Comparison of ENCODE assay signal across 8 mouse cellular contexts in the genomic region with DNA sequence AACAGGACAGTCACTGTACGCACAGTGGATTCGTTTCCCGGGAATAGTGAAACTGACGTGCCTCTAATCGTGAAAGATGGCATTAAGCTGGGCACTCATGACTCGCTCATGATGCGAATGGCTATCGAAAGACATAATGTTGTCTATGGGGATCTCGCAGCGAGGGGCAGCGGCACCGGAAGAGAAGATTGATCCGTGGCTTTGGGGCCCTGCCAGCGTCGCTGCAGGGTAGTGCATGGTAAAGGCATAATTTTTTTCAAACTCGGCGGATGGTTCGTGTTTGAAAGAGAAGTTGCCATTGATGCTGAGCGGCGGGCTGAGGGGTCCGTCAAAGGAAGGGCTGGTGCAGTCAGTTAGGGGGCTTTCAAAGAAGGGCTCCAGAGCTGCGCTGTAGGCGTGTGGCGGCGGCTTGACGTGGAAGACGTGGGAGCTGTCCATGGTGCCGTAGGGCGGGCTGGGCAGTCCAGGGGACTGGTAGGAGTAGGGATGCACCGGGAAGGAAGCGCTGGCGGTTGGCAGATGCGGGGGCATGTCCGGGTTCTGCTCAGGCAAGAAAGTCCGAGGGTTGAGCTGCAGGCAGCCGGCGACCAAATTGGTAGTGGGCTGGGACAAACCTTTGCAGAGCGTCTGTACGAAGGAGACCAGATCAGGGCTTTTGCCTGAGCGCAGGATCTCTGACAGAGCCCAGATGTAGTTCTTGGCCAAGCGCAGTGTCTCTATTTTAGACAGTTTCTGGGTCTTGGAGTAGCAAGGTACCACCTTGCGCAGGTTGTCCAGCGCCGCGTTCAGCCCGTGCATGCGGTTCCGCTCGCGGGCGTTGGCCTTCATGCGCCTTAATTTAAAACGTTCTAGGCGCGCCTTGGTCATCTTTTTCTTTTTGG. TPM values are rescaled to one million over a fixed set of nuclear protein-coding genes. Genes with fewer than 3 reads are reported as not detected.
DNase-seq lines count a peak whose midpoint lies in the region; ATAC-seq and TF ChIP-seq lines count a peak whose summit lies in the region.

No protein-coding gene starts in this region.

- no peak overlapping the region for H3K4me3 ChIP-seq in MEL (ENCODE audit: control insufficient read depth in 1 of 2, insufficient read depth in 1 of 2, low read depth in 2 of 2, low read length in 2 of 2)
- H3K4me3 ChIP-seq in forebrain, embryonic 11.5 days (ENCODE audit: low read depth, low read length) = peak overlapping the region; percentile 28
- H3K4me3 ChIP-seq in lung, postnatal 0 days (ENCODE audit: low read depth, low read length) = peak overlapping the region; percentile 30

- no peaks in the 10 kb centered on the region for H3K36me3 ChIP-seq in MEL (ENCODE audit: control insufficient read depth in 1 of 2, insufficient read depth in 2 of 2, low read length in 2 of 2)
- H3K36me3 ChIP-seq in forebrain, embryonic 11.5 days (ENCODE audit: control insufficient read depth, insufficient read depth, low read length) = no peaks in the 10 kb centered on the region
- no peaks in the 10 kb centered on the region for H3K36me3 ChIP-seq in lung, postnatal 0 days (ENCODE audit: insufficient read depth, low read length)

- WGBS in forebrain, embryonic 11.5 days = 1% methylated on average over 55 of the region's 55 CpGs
- 3% methylated on average over 55 of the region's 55 CpGs for WGBS in lung, postnatal 0 days

- no peak overlapping the region for H3K9ac ChIP-seq in MEL (ENCODE audit: control insufficient read depth, low read depth, low read length, poor library complexity, severe bottlenecking)
- peak overlapping the region; percentile 55 for H3K9ac ChIP-seq in forebrain, embryonic 11.5 days (ENCODE audit: low read length)
- no peak overlapping the region for H3K9ac ChIP-seq in lung, postnatal 0 days (replicated peaks; ENCODE audit: low read depth)

- H3K27me3 ChIP-seq in MEL (ENCODE audit: control insufficient read depth in 1 of 2, insufficient read depth in 2 of 2, low read length in 2 of 2) = peaks cover 0 to 2% of the 10 kb centered on the region in 2 experiments; a peak in 1 of 4 replicates
- H3K27me3 ChIP-seq in forebrain, embryonic 11.5 days (ENCODE audit: control insufficient read depth, insufficient read depth, low read length) = peaks cover 50% of the 10 kb centered on the region
- peaks cover 49% of the 10 kb centered on the region for H3K27me3 ChIP-seq in lung, postnatal 0 days (replicated peaks; ENCODE audit: insufficient read depth, low read length)

- no peak for TF ChIP-seq EP300 in MEL (IDR thresholded peaks at IDR 0.05; ENCODE audit: low read depth in 1 of 2, low read length in 2 of 2)
- TF ChIP-seq EP300 in lung, postnatal 0 days (IDR thresholded peaks at IDR 0.05) = no peak

- H3K79me2 ChIP-seq in MEL (ENCODE audit: control insufficient read depth, insufficient read depth, low read length, poor library complexity) = no peaks in the 10 kb centered on the region

- peak; percentile 51 for ATAC-seq in forebrain, embryonic 11.5 days (replicated peaks; ENCODE audit: low FRiP score)
- peak; percentile 80 for ATAC-seq in lung, postnatal 0 days

- no peaks in the 10 kb centered on the region for H3K4me1 ChIP-seq in MEL (ENCODE audit: control insufficient read depth in 1 of 2, insufficient read depth in 2 of 2, low read length in 2 of 2)
- peaks cover 11% of the 10 kb centered on the region for H3K4me1 ChIP-seq in forebrain, embryonic 11.5 days (replicated peaks; ENCODE audit: control insufficient read depth, insufficient read depth, low read length)
- H3K4me1 ChIP-seq in lung, postnatal 0 days (ENCODE audit: insufficient read depth, low read depth, low read length) = no peaks in the 10 kb centered on the region

- no peak for TF ChIP-seq RAD21 in MEL (IDR thresholded peaks at IDR 0.05; ENCODE audit: low read depth, low read length)

- H3K27ac ChIP-seq in MEL (ENCODE audit: control insufficient read depth, low read depth, low read length) = no peak overlapping the region
- H3K27ac ChIP-seq in forebrain, embryonic 11.5 days (ENCODE audit: low read depth, low read length) = peak overlapping the region; percentile 53
- H3K27ac ChIP-seq in lung, postnatal 0 days (ENCODE audit: low read length) = no peak overlapping the region

- TF ChIP-seq CTCF in MEL (IDR thresholded peaks at IDR 0.05 in 2 of 3, conservative IDR thresholded peaks at IDR 0.05 in 1 of 3; ENCODE audit: control insufficient read depth in 1 of 3, insufficient read depth in 1 of 3, low read depth in 2 of 3, low read length in 3 of 3, poor library complexity in 1 of 3, severe bottlenecking in 1 of 3) = no peak
- TF ChIP-seq CTCF in lung, postnatal 0 days (IDR thresholded peaks at IDR 0.05) = no peak

- peak; percentile 33 for DNase-seq in MEL (ENCODE audit: low read depth, low spot score)
- DNase-seq in c-Kit-positive CD71-positive TER-119-negative erythroid progenitor cells, embryonic 14.5 days (ENCODE audit: low read depth) = peak; percentile 32
- peak; percentile 91 for DNase-seq in forebrain, embryonic 11.5 days (ENCODE audit: low spot score)
- DNase-seq in heart, postnatal 4 days = peak; percentile 90
- DNase-seq in layer of hippocampus, postnatal 14 days (ENCODE audit: low spot score in 2 of 2) = peak; percentile 53 to 68
- peak; percentile 83 for DNase-seq in lung, postnatal 0 days (ENCODE audit: low spot score)
- peak; percentile 62 for DNase-seq in ovary, postnatal 10 days (ENCODE audit: low spot score)
- DNase-seq in urinary bladder, postnatal 10 days (ENCODE audit: low spot score) = peak; percentile 21

- TF ChIP-seq POLR2A in MEL (IDR thresholded peaks at IDR 0.05; ENCODE audit: control insufficient read depth in 1 of 2, insufficient read depth in 1 of 2, low read depth in 1 of 2, low read length in 2 of 2, poor library complexity in 1 of 2) = no peak

- H3K4me2 ChIP-seq in forebrain, embryonic 11.5 days (ENCODE audit: low read depth, low read length, severe bottlenecking) = peak overlapping the region; percentile 54
- peak overlapping the region; percentile 56 for H3K4me2 ChIP-seq in lung, postnatal 0 days (replicated peaks; ENCODE audit: low read depth, low read length)

- H3K9me3 ChIP-seq in MEL (replicated peaks; ENCODE audit: insufficient read depth, low read length) = no peaks in the 10 kb centered on the region
- H3K9me3 ChIP-seq in forebrain, embryonic 11.5 days (ENCODE audit: control insufficient read depth, low read length) = no peaks in the 10 kb centered on the region
- no peaks in the 10 kb centered on the region for H3K9me3 ChIP-seq in lung, postnatal 0 days (ENCODE audit: low read length)

TF ChIP-seq in MEL, 35 proteins besides CTCF, POLR2A, EP300 and RAD21:
- no peak for TF ChIP-seq E2F4 (IDR thresholded peaks at IDR 0.05; ENCODE audit: borderline replicate concordance, low read depth, low read length)

RNA-seq across cellular contexts. Expression of gene Neurod1, which starts 2.4 kb away (rescaled TPM):
- not detected in 2 replicates for total RNA-seq in MEL (2012; rRNA removed)
- polyA plus RNA-seq in MEL (2012; ENCODE audit: insufficient read depth in 1 of 2, insufficient read length in 2 of 2, low read depth in 1 of 2, low replicate concordance in 2 of 2, missing spikeins in 1 of 2) = not detected
- polyA plus RNA-seq in forebrain, embryonic 11.5 days (2014; fragmentation: Nextera tagmentation; extraction: Ambion mirVana) = 30.7 and 34.3 TPM in 2 replicates
- not detected for total RNA-seq in heart, postnatal 4 days (2021)
- 10 to 100 TPM; 48.6 to 56.0 TPM for total RNA-seq in layer of hippocampus, postnatal 14 days (2021)
- polyA plus RNA-seq in lung, postnatal 0 days (2015; fragmentation: Nextera tagmentation; extraction: Ambion mirVana) = not detected in 2 replicates

RNA-seq across cellular contexts. Expression of gene Cerkl, which starts 2.4 kb away (rescaled TPM):
- total RNA-seq in MEL (2012; rRNA removed) = 3.5 and 4.8 TPM in 2 replicates
- 1 to 10 TPM in 1 of 2 experiments, not detected in 1; 7.4 TPM for polyA plus RNA-seq in MEL (2012; ENCODE audit: insufficient read depth in 1 of 2, insufficient read length in 2 of 2, low read depth in 1 of 2, low replicate concordance in 2 of 2, missing spikeins in 1 of 2)
- 1.2 and 2.2 TPM in 2 replicates for polyA plus RNA-seq in forebrain, embryonic 11.5 days (2014; fragmentation: Nextera tagmentation; extraction: Ambion mirVana)
- total RNA-seq in heart, postnatal 4 days (2021) = 1 to 10 TPM; 1.4 to 1.8 TPM
- total RNA-seq in layer of hippocampus, postnatal 14 days (2021) = 1 to 10 TPM; 6.3 to 6.6 TPM
- polyA plus RNA-seq in lung, postnatal 0 days (2015; fragmentation: Nextera tagmentation; extraction: Ambion mirVana) = 1.0 and 1.8 TPM in 2 replicates

Comparison
In these comparisons a context has a peak if more than half of its experiments do, and no peak if none do; other contexts are left out.
1. DNase-seq: peak in every context shown above with its lines; median percentile 91 in forebrain, embryonic 11.5 days; 90 in heart, postnatal 4 days; 83 in lung, postnatal 0 days; 62 in ovary, postnatal 10 days; 60 in layer of hippocampus, postnatal 14 days; 33 in MEL; 32 in c-Kit-positive CD71-positive TER-119-negative erythroid progenitor cells, embryonic 14.5 days; 21 in urinary bladder, postnatal 10 days.
2. H3K4me3 ChIP-seq: peak in forebrain, embryonic 11.5 days (single experiment) and lung, postnatal 0 days (single experiment); none in MEL (0 of 2).
3. RNA of gene Neurod1, which starts 2.4 kb away (total RNA-seq): 48.6 to 56.0 TPM in layer of hippocampus, postnatal 14 days; not detected in MEL and not detected in heart, postnatal 4 days; every median in the first group is over 10 times any median in the second.